In genomic region chr6:113329396-113329795, GRCm38 (mm10) we compare ENCODE assay signal across 32 mouse cellular contexts. TPM values are rescaled to one million over a fixed set of nuclear protein-coding genes. Genes with fewer than 3 reads are reported as not detected.
"Had no signal": no experiment of that assay in that cellular context is flagged by ENCODE, and none has a peak within 500 bp of the region (broad histone marks: within the 10 kb centered on the region; RNA-seq: fewer than 3 reads in every experiment).

No protein-coding gene starts in this region.

- DNase-seq: left cerebral cortex, postnatal 4 days; liver; liver, embryonic 13.5 days; liver, postnatal 0 days; lung, adult 18-20 months; lung, adult 2 months; lung, embryonic 14.5 days; lung, postnatal 10 days; lung, postnatal 14 days; lung, postnatal 36 days; lung, postnatal 4 days had no signal

- H3K9me3 ChIP-seq: limb, embryonic 10.5 days; limb, embryonic 12.5 days; limb, embryonic 13.5 days; limb, embryonic 15.5 days; liver, embryonic 12.5 days; liver, embryonic 13.5 days; liver, embryonic 15.5 days; lung, embryonic 15.5 days; midbrain, embryonic 10.5 days; midbrain, embryonic 12.5 days; midbrain, embryonic 13.5 days; midbrain, embryonic 15.5 days; neural tube, embryonic 12.5 days; neural tube, embryonic 13.5 days had no signal

- H3K27me3 ChIP-seq: limb, embryonic 12.5 days; limb, embryonic 13.5 days; limb, embryonic 15.5 days; liver, embryonic 12.5 days; liver, embryonic 13.5 days; liver, embryonic 15.5 days; lung, embryonic 15.5 days; midbrain, embryonic 12.5 days; midbrain, embryonic 13.5 days; midbrain, embryonic 15.5 days; neural tube, embryonic 12.5 days; neural tube, embryonic 13.5 days had no signal

- ATAC-seq: liver, embryonic 12.5 days; liver, postnatal 0 days; lung, postnatal 0 days; midbrain, embryonic 13.5 days; midbrain, embryonic 15.5 days; midbrain, embryonic 16.5 days had no signal

- H3K27ac ChIP-seq: left cerebral cortex, adult 2 months; limb, embryonic 10.5 days; limb, embryonic 12.5 days; limb, embryonic 13.5 days; limb, embryonic 15.5 days; liver, embryonic 12.5 days; liver, embryonic 14.5 days; liver, embryonic 15.5 days; lung, embryonic 15.5 days; midbrain, embryonic 10.5 days; midbrain, embryonic 12.5 days; midbrain, embryonic 13.5 days; midbrain, embryonic 15.5 days; neural tube, embryonic 12.5 days; neural tube, embryonic 13.5 days had no signal

- H3K9ac ChIP-seq: limb, embryonic 12.5 days; limb, embryonic 13.5 days; limb, embryonic 15.5 days; liver, embryonic 12.5 days; liver, embryonic 13.5 days; liver, embryonic 14.5 days; liver, embryonic 15.5 days; liver, postnatal 0 days; lung, embryonic 14.5 days; lung, embryonic 15.5 days; midbrain, embryonic 12.5 days; midbrain, embryonic 13.5 days; midbrain, embryonic 15.5 days; neural tube, embryonic 12.5 days; neural tube, embryonic 13.5 days had no signal

- H3K4me2 ChIP-seq: limb, embryonic 12.5 days; limb, embryonic 13.5 days; limb, embryonic 15.5 days; liver, embryonic 11.5 days; liver, embryonic 12.5 days; liver, embryonic 13.5 days; liver, embryonic 15.5 days; lung, embryonic 14.5 days; lung, embryonic 15.5 days; midbrain, embryonic 12.5 days; midbrain, embryonic 13.5 days; midbrain, embryonic 15.5 days; neural tube, embryonic 12.5 days; neural tube, embryonic 13.5 days had no signal

- H3K4me3 ChIP-seq: left cerebral cortex, adult 2 months; limb, embryonic 10.5 days; limb, embryonic 12.5 days; limb, embryonic 13.5 days; limb, embryonic 15.5 days; liver, embryonic 12.5 days; liver, embryonic 13.5 days; liver, embryonic 15.5 days; lung, embryonic 15.5 days; midbrain, embryonic 10.5 days; midbrain, embryonic 12.5 days; midbrain, embryonic 13.5 days; midbrain, embryonic 15.5 days; myocyte; neural tube, embryonic 12.5 days; neural tube, embryonic 13.5 days had no signal

RNA-seq across cellular contexts. Expression of gene Cpne9, which starts 47.3 kb away (rescaled TPM):
- total RNA-seq: liver, adult 2 months had no signal
- polyA plus RNA-seq: liver, adult 2 months; liver, embryonic 13.5 days; liver, embryonic 15.5 days; lung, embryonic 14.5 days; lung, embryonic 15.5 days; lung, postnatal 0 days; macrophage had no signal
